Mouse (Mus musculus): ENCODE data around the gene Tas2r107. TPM values are rescaled to one million over a fixed set of nuclear protein-coding genes. Genes with fewer than 3 reads are reported as not detected.
"Not testable (repeated sequence)": the region's sequence is repeated elsewhere in the genome, so short reads cannot be mapped to it uniquely, and the experiment has no call there.

The Tas2r107 gene
- polyA plus RNA-seq (2016; fragmentation: Nextera tagmentation; extraction: Ambion mirVana): not detected in 2 replicates

DNA sequence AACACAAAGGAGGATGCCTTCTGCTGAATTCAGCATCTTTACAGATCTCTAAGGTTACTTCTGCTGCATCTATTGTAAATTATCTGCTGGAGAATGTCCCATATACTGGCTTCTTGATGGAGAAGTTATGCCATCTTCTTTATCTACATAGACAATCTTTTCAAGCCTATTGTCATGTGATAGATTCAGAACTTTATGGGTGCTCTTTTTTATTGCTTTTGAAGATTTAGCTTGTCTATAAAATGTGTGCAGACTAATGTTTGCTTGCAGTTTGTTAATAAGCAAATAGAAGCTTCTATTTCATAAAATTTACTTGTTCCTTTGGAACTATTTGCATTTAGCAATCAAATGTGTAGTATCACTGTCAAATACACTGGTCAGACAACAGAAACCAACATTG is at the start of gene Tas2r107:
Gene Tas2r107 (minus strand): TSS at position 101 of the 400 bp plus-strand sequence.
- Histone ChIP-seq H3K9me3 (peaks cover 11% of the 10 kb centered on the region; the same call in 1 of the 2 replicates), H3K27me3 (ENCODE audit: poor library complexity, severe bottlenecking) (no peaks in the 10 kb centered on the region), H3K27ac (no peak within 1 kb of the TSS), H3K4me1 (no peaks in the 10 kb centered on the region), H3K36me3 (replicated peaks) (no peaks in the 10 kb centered on the region), H3K4me3 (no peak within 1 kb of the TSS)
- DNase-seq (ENCODE audit: extremely low spot score, low spot score): no peak

DNA sequence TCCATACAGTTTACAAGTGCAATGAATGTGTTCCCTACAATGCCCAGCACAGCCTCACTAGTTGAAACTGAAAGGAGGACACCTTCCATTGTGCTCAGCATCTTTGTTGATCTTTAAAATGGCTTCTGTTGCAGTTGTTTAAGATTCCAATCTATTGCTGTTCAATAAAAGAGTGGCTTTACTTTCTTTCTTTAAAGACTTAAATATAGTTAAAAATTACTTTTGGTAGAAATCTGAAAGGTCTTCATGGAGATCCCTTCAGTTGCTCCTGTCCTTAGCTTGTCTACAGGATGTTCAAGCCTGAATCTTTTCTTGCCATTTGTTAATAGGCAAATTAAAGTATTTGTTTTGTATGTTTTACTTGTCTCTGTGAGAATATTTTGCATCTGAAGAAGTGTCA is 30.0 kb upstream of the Tas2r107 start, which contains the start of gene Tas2r114:
Gene Tas2r114 (minus strand): TSS at position 101 of the 400 bp plus-strand sequence.
- Histone ChIP-seq H3K4me3 (no peak within 1 kb of the TSS), H3K9me3 (peaks cover 17% of the 10 kb centered on the region), H3K4me1 (no peaks in the 10 kb centered on the region), H3K27me3 (ENCODE audit: poor library complexity, severe bottlenecking) (no peaks in the 10 kb centered on the region), H3K36me3 (replicated peaks) (no peaks in the 10 kb centered on the region), H3K27ac (no peak within 1 kb of the TSS)
- no peak for DNase-seq (ENCODE audit: extremely low spot score, low spot score)

DNA sequence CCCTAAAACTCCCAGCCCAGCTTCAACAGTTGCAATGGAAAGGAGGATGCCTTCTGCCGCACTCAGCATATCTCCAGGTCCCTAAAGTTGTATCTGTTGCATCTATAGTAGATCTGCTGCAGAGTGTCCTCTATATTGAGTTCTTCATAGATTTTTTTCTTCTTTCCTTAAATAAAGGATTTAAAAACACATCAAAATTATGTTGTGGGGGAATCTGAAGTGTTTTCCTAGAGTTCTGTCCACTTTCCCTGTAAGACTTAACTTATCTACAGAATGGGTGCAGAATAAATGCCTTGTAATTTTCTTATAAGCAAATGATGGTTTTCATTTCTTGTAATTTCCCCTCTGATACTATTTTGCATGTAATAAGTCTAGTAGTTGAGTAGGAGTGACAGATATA is 27.4 kb upstream of the Tas2r107 start, which contains the start of gene Tas2r105:
Gene Tas2r105 (minus strand): TSS at position 101 of the 400 bp plus-strand sequence.
- Histone ChIP-seq H3K27me3 (ENCODE audit: poor library complexity, severe bottlenecking) (no peaks in the 10 kb centered on the region), H3K36me3 (replicated peaks) (no peaks in the 10 kb centered on the region), H3K27ac (no peak within 1 kb of the TSS), H3K4me1 (no peaks in the 10 kb centered on the region), H3K9me3 (peaks cover 8% of the 10 kb centered on the region), H3K4me3 (no peak within 1 kb of the TSS)
- DNase-seq (ENCODE audit: extremely low spot score, low spot score): no peak
- WGBS: 91% methylated on average over 1 of the region's 1 CpGs

DNA sequence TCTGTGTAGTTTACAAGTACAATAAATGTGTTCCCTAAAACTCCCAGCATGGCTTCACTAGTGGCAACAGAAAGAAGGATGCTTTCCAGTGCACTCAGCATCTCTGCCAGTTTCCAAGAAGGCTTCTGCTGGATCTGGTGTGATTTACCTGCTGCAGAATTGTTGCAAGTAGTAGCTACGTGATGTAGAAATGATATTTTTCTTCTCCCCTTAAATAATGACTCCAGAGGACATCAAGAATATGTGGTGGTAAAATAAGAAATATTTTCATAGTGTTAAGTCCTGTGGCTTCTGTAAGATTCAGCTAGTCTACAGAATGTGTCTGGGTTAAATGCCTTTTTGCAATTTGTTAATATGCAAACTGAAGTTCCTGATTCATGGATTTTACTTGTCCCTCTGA is 25.7 kb upstream of the Tas2r107 start, which contains the start of gene Tas2r104:
Gene Tas2r104 (minus strand): TSS at position 101 of the 400 bp plus-strand sequence.
- H3K27me3 ChIP-seq (ENCODE audit: poor library complexity, severe bottlenecking): no peaks in the 10 kb centered on the region
- WGBS: 86% methylated on average over 1 of the region's 1 CpGs
- no peaks in the 10 kb centered on the region for H3K4me1 ChIP-seq
- H3K27ac ChIP-seq: no peak within 1 kb of the TSS
- no peak within 1 kb of the TSS for H3K4me3 ChIP-seq
- H3K9me3 ChIP-seq: no peaks in the 10 kb centered on the region; the same call in 1 of the 2 replicates
- DNase-seq (ENCODE audit: extremely low spot score, low spot score): no peak
- no peaks in the 10 kb centered on the region for H3K36me3 ChIP-seq (replicated peaks)

DNA sequence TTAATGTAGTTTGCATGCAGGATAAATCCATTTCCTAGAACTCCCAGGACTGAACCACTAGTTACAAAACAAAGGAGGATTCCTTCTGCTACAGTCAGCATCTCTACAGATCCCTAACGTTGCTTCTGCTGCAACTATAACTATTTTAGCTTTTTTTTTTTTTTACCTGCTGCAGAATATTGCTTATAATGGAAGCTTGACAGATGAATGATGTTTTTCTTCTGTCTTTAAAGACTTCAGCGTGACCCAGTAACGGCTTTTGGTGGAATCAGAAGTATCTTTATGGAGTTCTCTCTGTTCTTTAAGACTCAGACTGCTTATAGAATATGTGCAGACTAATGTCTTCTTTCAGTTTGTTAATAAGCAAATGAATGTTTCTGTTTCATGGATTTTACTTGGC is 18.8 kb upstream of the Tas2r107 start, which contains the start of gene Tas2r106:
Gene Tas2r106 (minus strand): TSS at position 101 of the 400 bp plus-strand sequence.
- Histone ChIP-seq H3K4me3 (no peak within 1 kb of the TSS), H3K36me3 (replicated peaks) (no peaks in the 10 kb centered on the region), H3K9me3 (peaks cover 10% of the 10 kb centered on the region; the same call in 1 of the 2 replicates), H3K27ac (no peak within 1 kb of the TSS), H3K27me3 (ENCODE audit: poor library complexity, severe bottlenecking) (no peaks in the 10 kb centered on the region), H3K4me1 (no peaks in the 10 kb centered on the region)
- 84% methylated on average over 3 of the region's 3 CpGs for WGBS
- no peak for DNase-seq (ENCODE audit: extremely low spot score, low spot score)

DNA sequence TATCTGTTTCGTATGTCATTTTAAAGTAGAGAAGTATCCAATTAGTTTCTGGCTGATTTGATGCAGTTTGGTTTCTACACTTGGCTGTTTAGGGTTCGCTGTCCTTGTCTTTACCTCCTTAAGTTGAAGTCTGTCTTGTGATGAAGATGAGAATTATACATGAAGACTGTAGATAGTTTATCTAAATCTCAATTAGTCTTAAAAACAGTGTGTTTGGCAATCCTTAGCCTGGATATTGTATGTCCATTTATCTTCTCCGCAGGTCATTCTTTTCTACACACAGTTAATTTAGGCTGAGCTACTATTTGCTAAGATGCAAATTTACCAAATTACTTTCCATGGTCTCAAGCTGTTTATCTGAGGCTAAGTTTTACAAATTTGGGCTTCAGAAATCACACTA is 29.1 kb downstream of the Tas2r107 start, which contains the start of gene Tas2r130:
Gene Tas2r130 (minus strand): TSS at position 101 of the 400 bp plus-strand sequence.
- no peaks in the 10 kb centered on the region for H3K4me1 ChIP-seq
- DNase-seq (ENCODE audit: extremely low spot score, low spot score): no peak
- H3K9me3 ChIP-seq: peaks cover 3% of the 10 kb centered on the region; the same call in 1 of the 2 replicates
- H3K27me3 ChIP-seq (ENCODE audit: poor library complexity, severe bottlenecking): no peaks in the 10 kb centered on the region
- 89% methylated on average over 3 of the region's 3 CpGs for WGBS
- H3K4me3 ChIP-seq: no peak within 1 kb of the TSS
- no peak within 1 kb of the TSS for H3K27ac ChIP-seq
- H3K36me3 ChIP-seq (replicated peaks): no peaks in the 10 kb centered on the region

DNA sequence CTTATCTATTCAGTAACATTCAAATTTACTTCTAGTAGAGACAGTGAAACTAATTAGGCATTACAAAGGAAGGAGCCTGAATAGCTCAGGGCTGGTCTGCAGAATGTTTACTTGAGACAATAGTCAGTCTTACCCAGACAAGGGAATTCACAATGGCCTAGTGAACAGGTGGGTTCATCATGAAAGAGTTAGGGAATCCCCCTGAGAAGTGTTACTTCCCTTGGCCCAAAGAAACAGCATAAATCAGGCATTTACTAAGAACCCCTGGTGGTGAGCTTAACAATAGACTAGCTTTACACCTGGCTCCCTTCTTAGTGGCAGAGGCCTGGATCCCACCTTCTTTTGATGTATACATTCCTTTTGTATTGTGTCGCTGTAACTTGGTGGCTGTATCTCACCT is 50.0 kb downstream of the Tas2r107 start:
- peaks cover 25% of the 10 kb centered on the region; the same call in 1 of the 2 replicates for H3K9me3 ChIP-seq
- 83% methylated on average over 1 of the region's 1 CpGs for WGBS
- not testable (repeated sequence) for H3K27ac ChIP-seq; H3K4me1 ChIP-seq; H3K36me3 ChIP-seq (replicated peaks); H3K4me3 ChIP-seq; DNase-seq (ENCODE audit: extremely low spot score, low spot score); H3K27me3 ChIP-seq (ENCODE audit: poor library complexity, severe bottlenecking)

Other genes with a start within 250 kb of the Tas2r107 start
- gene 5430401F13Rik, start 173.7 kb downstream of the Tas2r107 start, polyA plus RNA-seq (2016; fragmentation: Nextera tagmentation; extraction: Ambion mirVana): not detected in 2 replicates
- gene Gm6619, start 173.7 kb downstream of the Tas2r107 start, polyA plus RNA-seq (2016; fragmentation: Nextera tagmentation; extraction: Ambion mirVana): not detected in 2 replicates
- gene Tas2r130, start 29.2 kb downstream of the Tas2r107 start, polyA plus RNA-seq (2016; fragmentation: Nextera tagmentation; extraction: Ambion mirVana): not detected in 2 replicates
- gene Tas2r106, start 18.7 kb upstream of the Tas2r107 start, polyA plus RNA-seq (2016; fragmentation: Nextera tagmentation; extraction: Ambion mirVana): not detected in 2 replicates
- gene Tas2r104, start 25.6 kb upstream of the Tas2r107 start, polyA plus RNA-seq (2016; fragmentation: Nextera tagmentation; extraction: Ambion mirVana): not detected in 2 replicates
- not detected in 2 replicates for gene Tas2r105, start 27.3 kb upstream of the Tas2r107 start, polyA plus RNA-seq (2016; fragmentation: Nextera tagmentation; extraction: Ambion mirVana)
- not detected in 2 replicates for gene Tas2r114, start 29.9 kb upstream of the Tas2r107 start, polyA plus RNA-seq (2016; fragmentation: Nextera tagmentation; extraction: Ambion mirVana)